Mouse (Mus musculus) olfactory bulb, adult 2 months (tissue): ENCODE results near the gene Clec16a. TPM values are rescaled to one million over a fixed set of nuclear protein-coding genes. Genes with fewer than 3 reads are reported as not detected.

ENCODE experiments used
- H3K27ac ChIP-seq: fragments of 200-500 bp; 2 replicates; pipeline ENCODE4 v1.5.1; 2012; ENCODE audit warnings: low read depth, low read length; ENCODE audit not compliant: insufficient read depth
- H3K4me1 ChIP-seq: fragments of 200-500 bp; 2 replicates; pipeline ENCODE4 v1.6.1; 2012; ENCODE audit warnings: low read length; ENCODE audit not compliant: control insufficient read depth, insufficient read depth
- H3K4me3 ChIP-seq: fragments of 200-500 bp; 2 replicates; pipeline ENCODE4 v1.5.1; 2012; ENCODE audit warnings: mild to moderate bottlenecking, low read depth, low read length, moderate library complexity; ENCODE audit not compliant: insufficient read depth
- CTCF ChIP-seq: fragments of 200-500 bp; IDR thresholded peaks from 2 replicates; pipeline ENCODE4 v1.5.1; 2012; ENCODE audit warnings: low read depth, mild to moderate bottlenecking, low read length, moderate library complexity; ENCODE audit not compliant: insufficient read depth
- POLR2A ChIP-seq: fragments of 200-500 bp; IDR thresholded peaks from 2 replicates; pipeline ENCODE4 v1.6.1; 2012; ENCODE audit warnings: mild to moderate bottlenecking, low read depth, low read length, moderate library complexity; ENCODE audit not compliant: insufficient read depth
- WGBS: fragments of 180-500 bp; shearing (Covaris S2); methylation state at CpG from one replicate; pipeline ENCODE4 v1.1.7; 2018; 5-methylcytosine and 5-hydroxymethylcytosine counted together
- polyA plus RNA-seq: library from polyadenylated mRNA; stranded (reverse); fragments of >200 nt; gene quantifications from 2 replicates; pipeline ENCODE4 v1.2.4, GENCODE M21; 2012; ENCODE audit warnings: low replicate concordance; ENCODE audit not compliant: missing spikeins, insufficient read depth, insufficient read length

Clec16a gene
- polyA plus RNA-seq, 1 experiment = 285 TPM

GRCm38 (mm10) chr16:10705396-10705795, 160.3 kb downstream of the Clec16a start:
- Histone ChIP-seq H3K4me3 (no peak overlapping the region), H3K27ac (no peak overlapping the region), H3K4me1 (peaks cover 1% of the 10 kb centered on the region)
- 73% methylated on average over 1 of the region's 1 CpGs for WGBS
- TF ChIP-seq CTCF (no peak), POLR2A (no peak)

- 96% methylated on average over 1 of the region's 1 CpGs for WGBS
- H3K4me3 ChIP-seq = no peak overlapping the region
- H3K27ac ChIP-seq = no peak overlapping the region
- TF ChIP-seq POLR2A = no peak
- TF ChIP-seq CTCF = no peak
- H3K4me1 ChIP-seq = no peaks in the 10 kb centered on the region
Measured at GRCm38 (mm10) chr16:10711524-10711923, 166.4 kb downstream of the Clec16a start.

DNA sequence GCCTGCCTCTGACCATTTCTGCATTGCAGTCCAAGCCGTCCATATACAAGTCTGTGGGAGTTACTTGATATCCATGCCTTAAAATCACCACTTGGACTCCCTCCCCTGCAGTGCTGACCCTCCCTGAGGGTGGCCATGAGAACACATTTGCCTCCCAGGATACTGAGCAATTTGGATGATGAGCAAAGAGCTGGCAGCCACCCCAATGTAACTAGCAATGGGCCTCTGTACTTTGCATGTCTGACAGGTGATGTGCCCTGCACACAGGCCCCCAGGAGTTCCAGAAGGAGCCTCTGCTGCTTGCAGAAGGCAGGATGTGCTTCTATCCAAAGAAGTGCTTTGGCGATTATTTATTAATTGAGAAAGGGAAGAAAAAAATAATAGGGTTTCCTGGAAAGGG, 167.9 kb downstream of the Clec16a start:
- WGBS = 74% methylated on average over 2 of the region's 2 CpGs
- H3K4me1 ChIP-seq = no peaks in the 10 kb centered on the region
- no peak overlapping the region for H3K4me3 ChIP-seq
- TF ChIP-seq CTCF = no peak
- no peak for TF ChIP-seq POLR2A
- H3K27ac ChIP-seq = no peak overlapping the region

- H3K27ac ChIP-seq = no peak overlapping the region
- TF ChIP-seq POLR2A = no peak
- TF ChIP-seq CTCF = no peak
- WGBS = 65% methylated on average over 7 of the region's 7 CpGs
- no peak overlapping the region for H3K4me3 ChIP-seq
- no peaks in the 10 kb centered on the region for H3K4me1 ChIP-seq
Measured at GRCm38 (mm10) chr16:10713441-10714239, 168.5 kb downstream of the Clec16a start.

DNA sequence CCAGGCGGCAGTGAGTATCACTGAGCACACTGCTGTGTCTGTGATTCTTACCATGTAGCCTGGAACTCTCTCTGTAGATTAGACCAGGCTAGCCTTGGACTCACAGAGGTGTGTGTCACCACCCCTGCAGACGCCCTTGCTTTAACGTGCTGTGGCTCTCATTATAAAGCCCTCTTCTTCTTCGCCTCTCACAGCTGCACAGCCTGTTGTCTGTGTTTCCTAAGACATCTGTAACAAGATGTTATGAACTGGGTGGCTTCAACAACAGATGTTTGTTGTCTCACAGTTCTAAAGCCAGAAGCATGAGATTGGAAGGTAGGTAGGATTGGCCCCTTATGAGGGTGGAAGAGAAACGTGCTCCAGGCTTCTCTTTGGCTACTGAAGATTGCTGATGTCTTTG, 170.1 kb downstream of the Clec16a start:
- H3K4me1 ChIP-seq = no peaks in the 10 kb centered on the region
- no peak overlapping the region for H3K4me3 ChIP-seq
- 88% methylated on average over 5 of the region's 5 CpGs for WGBS
- no peak for TF ChIP-seq POLR2A
- no peak for TF ChIP-seq CTCF
- no peak overlapping the region for H3K27ac ChIP-seq

- Histone ChIP-seq H3K4me3 (no peak overlapping the region), H3K4me1 (no peaks in the 10 kb centered on the region), H3K27ac (no peak overlapping the region)
- whole genome bisulfite sequencing = 98% methylated on average over 2 of the region's 2 CpGs
- no peak for TF ChIP-seq POLR2A
- no peak for TF ChIP-seq CTCF
Measured at GRCm38 (mm10) chr16:10715632-10716031, 170.5 kb downstream of the Clec16a start.

DNA sequence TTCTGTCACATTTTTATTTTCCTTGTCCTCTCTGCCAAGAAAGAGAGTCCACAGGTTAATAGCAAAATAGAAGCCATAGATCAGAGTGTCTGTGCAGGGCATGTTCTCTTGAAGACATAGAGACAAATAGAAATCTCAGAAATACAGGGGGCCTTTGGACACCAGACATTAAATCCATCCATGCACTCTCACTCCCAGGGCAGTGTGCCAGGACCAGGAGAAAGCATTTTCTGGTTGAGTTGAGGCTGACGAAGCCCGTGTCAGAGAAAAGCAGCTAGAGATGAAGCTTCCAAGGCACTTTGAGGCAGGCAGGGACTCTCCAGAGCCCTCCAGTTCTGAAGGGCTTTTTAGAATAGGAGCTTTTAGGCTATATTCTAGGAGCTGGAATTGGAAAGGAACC, 171.6 kb downstream of the Clec16a start:
- H3K4me3 ChIP-seq = no peak overlapping the region
- TF ChIP-seq POLR2A (no peak), CTCF (no peak)
- H3K27ac ChIP-seq = no peak overlapping the region
- H3K4me1 ChIP-seq = no peaks in the 10 kb centered on the region
- WGBS = 49% methylated on average over 2 of the region's 2 CpGs

GRCm38 (mm10) chr16:10719971-10720370, 174.8 kb downstream of the Clec16a start:
- no peak overlapping the region for H3K4me3 ChIP-seq
- H3K27ac ChIP-seq = no peak overlapping the region
- no peak for TF ChIP-seq CTCF
- WGBS = 62% methylated on average over 6 of the region's 6 CpGs
- no peaks in the 10 kb centered on the region for H3K4me1 ChIP-seq

- TF ChIP-seq POLR2A (no peak), CTCF (no peak)
- Histone ChIP-seq H3K4me3 (no peak overlapping the region), H3K27ac (no peak overlapping the region), H3K4me1 (no peaks in the 10 kb centered on the region)
- 33% methylated on average over 1 of the region's 1 CpGs for WGBS
Measured at GRCm38 (mm10) chr16:10722882-10723544, 177.9 kb downstream of the Clec16a start.
